Mouse (Mus musculus): ENCODE measurements around the gene Bhlhe40. TPM values are rescaled to one million over a fixed set of nuclear protein-coding genes. Genes with fewer than 3 reads are reported as not detected.

The Bhlhe40 gene
- polyA plus RNA-seq, 1 experiment, result 39.5 TPM

DNA sequence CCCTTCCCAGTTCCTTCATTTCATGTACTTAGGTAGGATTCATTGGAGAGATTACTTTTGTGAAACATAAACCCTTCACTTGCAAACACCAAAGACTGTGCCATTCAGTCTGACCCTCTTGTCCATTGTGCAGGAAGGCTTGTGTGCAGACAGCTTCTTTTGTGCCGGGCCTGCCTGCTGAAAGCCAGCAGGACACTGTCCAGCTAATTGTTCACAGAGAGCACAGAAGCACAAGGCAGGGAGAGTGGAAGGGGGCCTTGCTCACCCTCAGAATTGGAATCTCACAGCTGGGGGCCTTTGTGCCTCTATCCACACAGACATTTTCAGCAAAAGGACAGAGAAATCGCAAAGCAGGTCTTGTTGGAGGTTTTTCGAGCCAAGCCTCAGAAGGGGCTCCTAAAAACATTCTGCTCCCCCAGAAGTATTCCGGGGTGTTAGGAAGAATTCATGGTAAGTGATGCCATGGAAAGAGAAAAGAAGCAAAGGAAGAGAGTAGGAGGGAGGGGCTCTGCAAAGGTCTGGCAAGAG, 38.0 kb downstream of the Bhlhe40 start:
- H3K27me3 ChIP-seq (replicated peaks; ENCODE audit: control insufficient read depth, insufficient read depth, low read length), result no peaks in the 10 kb centered on the region
- H3K4me3 ChIP-seq (ENCODE audit: insufficient read depth, low read depth, low read length), result no peak overlapping the region
- 96% methylated on average over 4 of the region's 4 CpGs for WGBS
- H3K27ac ChIP-seq (ENCODE audit: insufficient read depth, low read depth, low read length), result no peak overlapping the region
- no peak for DNase-seq
- H3K4me1 ChIP-seq (ENCODE audit: control insufficient read depth, insufficient read depth, low read length), result no peaks in the 10 kb centered on the region; the same call in 1 of the 2 replicates
- TF ChIP-seq CTCF (conservative IDR thresholded peaks at IDR 0.05; ENCODE audit: insufficient read depth, insufficient read length, low read depth, low read length) (no peak), POLR2A (IDR thresholded peaks at IDR 0.05; ENCODE audit: low read depth, low read length) (no peak)
- no peaks in the 10 kb centered on the region for H3K36me3 ChIP-seq (ENCODE audit: control insufficient read depth, insufficient read depth, low read length)

DNA sequence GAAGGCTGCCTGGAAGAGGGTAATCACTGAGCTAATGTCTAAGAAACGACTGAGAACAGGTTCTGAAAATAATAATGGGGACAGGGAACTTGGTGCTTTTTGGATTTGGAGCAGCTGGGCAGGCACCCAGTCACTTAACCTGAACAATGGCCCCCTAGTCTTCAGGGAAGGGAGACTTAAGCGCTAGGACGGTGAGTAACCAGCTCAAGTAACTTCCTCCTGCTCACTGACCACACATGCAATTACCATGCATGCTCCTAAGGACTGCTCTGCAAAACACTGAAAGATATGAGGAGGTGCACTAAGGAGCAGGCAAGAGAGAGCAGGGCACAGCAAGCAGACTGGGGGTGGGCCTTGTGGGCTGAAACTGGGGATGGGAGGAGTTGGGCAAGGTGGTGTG, 39.2 kb downstream of the Bhlhe40 start:
- 75% methylated on average over 3 of the region's 3 CpGs for WGBS
- TF ChIP-seq CTCF (conservative IDR thresholded peaks at IDR 0.05; ENCODE audit: insufficient read depth, insufficient read length, low read depth, low read length) (no peak), POLR2A (IDR thresholded peaks at IDR 0.05; ENCODE audit: low read depth, low read length) (no peak)
- Histone ChIP-seq H3K27me3 (replicated peaks; ENCODE audit: control insufficient read depth, insufficient read depth, low read length) (no peaks in the 10 kb centered on the region), H3K4me3 (ENCODE audit: insufficient read depth, low read depth, low read length) (no peak overlapping the region), H3K4me1 (ENCODE audit: control insufficient read depth, insufficient read depth, low read length) (no peaks in the 10 kb centered on the region; the same call in 1 of the 2 replicates), H3K36me3 (ENCODE audit: control insufficient read depth, insufficient read depth, low read length) (no peaks in the 10 kb centered on the region), H3K27ac (ENCODE audit: insufficient read depth, low read depth, low read length) (no peak overlapping the region)
- DNase-seq, result no peak

DNA sequence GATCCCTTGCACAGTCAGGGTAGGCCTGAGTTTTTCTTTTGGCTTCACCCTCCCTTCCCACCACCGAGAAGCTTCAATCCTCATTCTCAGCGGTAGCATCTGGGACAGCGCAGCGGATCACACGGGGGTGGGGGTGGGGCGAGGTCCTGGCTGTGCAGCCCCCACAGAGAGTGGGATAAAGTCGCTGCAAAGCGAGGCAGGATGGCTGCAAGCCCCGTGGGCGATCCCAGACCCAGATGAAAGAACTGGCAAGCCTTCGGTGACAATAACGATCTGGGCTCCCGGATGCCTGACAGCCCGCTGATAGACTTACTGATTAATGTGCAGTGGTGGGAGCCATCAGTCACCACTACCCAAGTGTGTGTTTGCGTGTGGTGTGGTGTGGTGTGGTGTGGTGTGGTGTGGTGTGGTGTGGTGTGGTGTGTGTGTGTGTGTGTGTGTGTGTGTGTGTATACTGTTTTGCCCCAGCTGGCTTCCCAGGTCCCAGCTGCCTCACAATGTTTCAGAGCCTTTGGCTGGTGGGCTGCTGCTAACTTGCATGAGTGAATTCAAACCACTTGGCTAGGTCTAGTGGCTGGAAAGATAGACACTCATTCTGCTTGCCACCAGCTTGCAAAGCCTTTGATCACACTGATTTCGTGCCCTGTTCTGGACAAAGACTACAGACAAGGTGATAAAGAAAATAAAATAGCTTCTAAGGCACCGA, 40.4 kb downstream of the Bhlhe40 start:
- TF ChIP-seq CTCF (conservative IDR thresholded peaks at IDR 0.05; ENCODE audit: insufficient read depth, insufficient read length, low read depth, low read length) (no peak), POLR2A (IDR thresholded peaks at IDR 0.05; ENCODE audit: low read depth, low read length) (no peak)
- no peak overlapping the region for H3K4me3 ChIP-seq (ENCODE audit: insufficient read depth, low read depth, low read length)
- DNase-seq, result no peak
- no peaks in the 10 kb centered on the region; the same call in 1 of the 2 replicates for H3K4me1 ChIP-seq (ENCODE audit: control insufficient read depth, insufficient read depth, low read length)
- H3K36me3 ChIP-seq (ENCODE audit: control insufficient read depth, insufficient read depth, low read length), result no peaks in the 10 kb centered on the region
- WGBS, result 54% methylated on average over 17 of the region's 17 CpGs
- H3K27me3 ChIP-seq (replicated peaks; ENCODE audit: control insufficient read depth, insufficient read depth, low read length), result no peaks in the 10 kb centered on the region
- H3K27ac ChIP-seq (ENCODE audit: insufficient read depth, low read depth, low read length), result no peak overlapping the region

DNA sequence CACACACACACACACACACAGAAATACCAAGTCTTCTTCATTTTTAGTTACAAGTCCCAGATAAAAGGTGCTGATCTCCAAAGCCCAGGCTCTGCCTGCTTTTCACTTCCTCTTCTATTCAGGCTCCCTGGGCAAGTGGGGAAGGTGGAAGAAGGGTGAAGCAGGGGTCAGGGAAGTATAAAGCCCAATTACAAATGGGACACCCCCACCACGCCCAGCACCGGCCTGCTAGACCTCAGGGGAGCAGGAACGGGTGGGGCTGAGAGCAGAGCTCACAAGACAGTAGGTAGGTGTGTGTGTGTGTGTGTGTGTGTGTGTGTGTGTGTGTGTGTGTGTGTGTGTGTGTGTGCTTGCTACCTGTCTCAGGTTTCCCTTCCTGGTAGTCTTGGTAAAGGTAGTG, 42.2 kb downstream of the Bhlhe40 start:
- WGBS, result 76% methylated on average over 3 of the region's 3 CpGs
- TF ChIP-seq POLR2A (IDR thresholded peaks at IDR 0.05; ENCODE audit: low read depth, low read length), result no peak
- TF ChIP-seq CTCF (conservative IDR thresholded peaks at IDR 0.05; ENCODE audit: insufficient read depth, insufficient read length, low read depth, low read length), result no peak
- H3K27me3 ChIP-seq (replicated peaks; ENCODE audit: control insufficient read depth, insufficient read depth, low read length), result no peaks in the 10 kb centered on the region

DNA sequence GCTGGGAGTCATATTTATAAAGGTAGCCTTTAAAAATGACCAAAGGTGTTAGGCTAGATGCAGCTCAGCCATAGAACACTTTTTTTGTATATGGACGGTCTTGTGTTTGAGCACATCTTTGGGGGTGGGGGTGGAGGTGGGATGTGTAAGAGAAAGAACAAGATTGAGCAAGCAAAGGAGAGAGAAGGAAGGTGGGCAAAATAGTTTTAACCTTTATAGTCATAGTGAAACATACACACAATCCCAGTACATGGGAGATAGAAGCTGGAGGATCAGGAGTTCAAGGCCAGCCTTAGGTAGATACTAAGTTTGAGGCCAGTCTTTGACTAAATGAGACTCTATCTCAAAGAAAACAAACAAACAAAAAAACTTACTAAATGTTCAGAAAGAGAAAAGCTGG, 42.7 kb downstream of the Bhlhe40 start:
- no peak overlapping the region for H3K27ac ChIP-seq (ENCODE audit: insufficient read depth, low read depth, low read length)
- H3K27me3 ChIP-seq (replicated peaks; ENCODE audit: control insufficient read depth, insufficient read depth, low read length), result no peaks in the 10 kb centered on the region
- 97% methylated on average over 1 of the region's 1 CpGs for WGBS
- DNase-seq, result no peak
- TF ChIP-seq CTCF (conservative IDR thresholded peaks at IDR 0.05; ENCODE audit: insufficient read depth, insufficient read length, low read depth, low read length) (no peak), POLR2A (IDR thresholded peaks at IDR 0.05; ENCODE audit: low read depth, low read length) (no peak)
- H3K4me1 ChIP-seq (ENCODE audit: control insufficient read depth, insufficient read depth, low read length), result no peaks in the 10 kb centered on the region; the same call in 1 of the 2 replicates
- no peak overlapping the region for H3K4me3 ChIP-seq (ENCODE audit: insufficient read depth, low read depth, low read length)
- H3K36me3 ChIP-seq (ENCODE audit: control insufficient read depth, insufficient read depth, low read length), result no peaks in the 10 kb centered on the region

More for the DNA sequence above, 42.2 kb downstream of the Bhlhe40 start:
- no peak overlapping the region for H3K27ac ChIP-seq (ENCODE audit: insufficient read depth, low read depth, low read length)
- H3K4me3 ChIP-seq (ENCODE audit: insufficient read depth, low read depth, low read length), result no peak overlapping the region
- H3K4me1 ChIP-seq (ENCODE audit: control insufficient read depth, insufficient read depth, low read length), result no peaks in the 10 kb centered on the region; the same call in 1 of the 2 replicates
- H3K36me3 ChIP-seq (ENCODE audit: control insufficient read depth, insufficient read depth, low read length), result no peaks in the 10 kb centered on the region
- DNase-seq, result no peak

DNA sequence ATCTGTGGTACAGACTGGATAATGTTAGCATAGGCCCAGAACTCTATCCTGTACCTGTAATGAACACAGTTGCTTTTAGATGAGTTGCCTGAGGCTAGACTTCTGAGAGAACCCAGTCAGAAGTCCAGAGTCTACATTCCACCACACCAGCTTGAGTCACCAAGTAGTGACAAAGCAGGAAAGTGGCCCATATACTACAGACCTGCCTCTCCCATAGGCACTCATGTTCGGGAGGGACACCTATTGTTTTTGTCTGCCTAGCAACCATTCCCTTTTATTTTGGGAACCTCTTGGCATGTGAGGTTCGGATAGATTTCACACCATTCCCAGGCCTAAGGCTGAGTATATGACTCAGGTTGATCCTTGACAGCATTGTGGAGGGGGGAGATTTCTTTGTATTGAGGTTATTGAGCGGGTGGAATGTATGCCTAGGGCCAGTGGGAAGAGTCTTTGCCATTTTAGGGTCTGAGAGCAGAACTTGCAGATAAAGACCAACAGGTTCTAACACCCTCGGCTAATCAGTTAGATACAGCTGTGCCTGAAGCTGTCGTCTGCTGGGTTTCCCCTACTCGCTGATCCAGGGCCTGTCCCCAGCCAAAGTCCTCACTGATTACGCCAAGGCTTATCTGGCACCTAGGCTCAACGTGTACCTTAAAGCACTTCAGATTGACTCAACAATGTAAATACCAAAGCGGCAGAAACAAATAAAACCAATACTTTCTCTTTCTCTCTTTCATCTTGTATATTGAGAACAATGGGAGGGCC, 44.1 kb downstream of the Bhlhe40 start:
- Histone ChIP-seq H3K27me3 (replicated peaks; ENCODE audit: control insufficient read depth, insufficient read depth, low read length) (no peaks in the 10 kb centered on the region), H3K36me3 (ENCODE audit: control insufficient read depth, insufficient read depth, low read length) (no peaks in the 10 kb centered on the region), H3K4me3 (ENCODE audit: insufficient read depth, low read depth, low read length) (no peak overlapping the region), H3K4me1 (ENCODE audit: control insufficient read depth, insufficient read depth, low read length) (no peaks in the 10 kb centered on the region; the same call in 1 of the 2 replicates), H3K27ac (ENCODE audit: insufficient read depth, low read depth, low read length) (no peak overlapping the region)
- no peak for DNase-seq
- 84% methylated on average over 9 of the region's 9 CpGs for WGBS
- TF ChIP-seq POLR2A (IDR thresholded peaks at IDR 0.05; ENCODE audit: low read depth, low read length), result no peak

DNA sequence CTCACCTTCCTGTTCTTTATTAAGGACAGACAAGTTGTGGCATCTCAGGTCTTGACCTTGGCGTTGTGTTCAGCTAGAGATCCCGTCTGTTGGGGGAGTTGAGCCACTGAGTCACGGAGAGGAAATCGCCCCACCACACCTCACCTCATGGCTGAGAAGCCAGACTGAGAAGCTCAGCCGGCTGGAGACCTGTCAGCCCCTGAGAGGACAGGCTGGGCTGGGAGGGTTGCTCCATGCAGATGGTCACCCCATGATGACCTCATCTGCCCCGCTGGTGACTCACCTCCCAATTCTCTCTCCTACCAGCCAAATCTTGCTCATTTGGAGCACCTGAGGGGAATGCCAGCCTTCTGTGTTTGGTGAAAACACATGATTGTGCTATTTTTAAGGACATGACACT, 45.5 kb downstream of the Bhlhe40 start:
- no peak for DNase-seq
- WGBS, result 75% methylated on average over 6 of the region's 6 CpGs
- TF ChIP-seq POLR2A (IDR thresholded peaks at IDR 0.05; ENCODE audit: low read depth, low read length) (no peak), CTCF (conservative IDR thresholded peaks at IDR 0.05; ENCODE audit: insufficient read depth, insufficient read length, low read depth, low read length) (no peak)

More for the DNA sequence above, 45.5 kb downstream of the Bhlhe40 start:
- no peaks in the 10 kb centered on the region; the same call in 1 of the 2 replicates for H3K4me1 ChIP-seq (ENCODE audit: control insufficient read depth, insufficient read depth, low read length)
- H3K27me3 ChIP-seq (replicated peaks; ENCODE audit: control insufficient read depth, insufficient read depth, low read length), result no peaks in the 10 kb centered on the region
- H3K27ac ChIP-seq (ENCODE audit: insufficient read depth, low read depth, low read length), result no peak overlapping the region
- no peak overlapping the region for H3K4me3 ChIP-seq (ENCODE audit: insufficient read depth, low read depth, low read length)
- no peaks in the 10 kb centered on the region for H3K36me3 ChIP-seq (ENCODE audit: control insufficient read depth, insufficient read depth, low read length)

Data from kidney, adult 2 months (tissue).